Comparison of ENCODE assay signal across 13 mouse cellular contexts in genomic region chr6:94253943-94254342, GRCm38 (mm10). TPM values are rescaled to one million over a fixed set of nuclear protein-coding genes. Genes with fewer than 3 reads are reported as not detected.
DNase-seq lines count a peak whose midpoint lies in the region; ATAC-seq and TF ChIP-seq lines count a peak whose summit lies in the region.
"Had no signal": no experiment of that assay in that cellular context is flagged by ENCODE, and none has a peak within 500 bp of the region (broad histone marks: within the 10 kb centered on the region; RNA-seq: fewer than 3 reads in every experiment).

No protein-coding gene starts in this region.

- no peak for DNase-seq in hindbrain, embryonic 10.5 days (ENCODE audit: low spot score)
- no peak for DNase-seq in hindbrain, embryonic 14.5 days (ENCODE audit: low spot score)
- DNase-seq in ES-CJ7 (ENCODE audit: low read depth, low spot score), result peak; percentile 22
- DNase-seq in liver, embryonic 14.5 days (ENCODE audit: low read depth in 3 of 3, low spot score in 3 of 3), result no peak
- DNase-seq in embryo, embryonic 11 days, result no peak
- no peak for DNase-seq in kidney, postnatal 25 days
- DNase-seq in left cerebral cortex, adult 2 months (ENCODE audit: extremely low spot score in 1 of 2, low spot score in 2 of 2), result no peak
- DNase-seq: kidney, adult 9 months; left cerebral cortex, postnatal 4 days; thymus, adult 18-20 months had no signal

- WGBS in hindbrain, embryonic 10.5 days, result 80% methylated on average over 8 of the region's 8 CpGs
- WGBS in hindbrain, embryonic 14.5 days, result 75% methylated on average over 8 of the region's 8 CpGs
- WGBS in embryonic facial prominence, embryonic 12.5 days, result 67% methylated on average over 8 of the region's 8 CpGs
- WGBS in liver, embryonic 14.5 days (ENCODE audit: insufficient replicate concordance), result 12% methylated on average over 8 of the region's 8 CpGs

- H3K27me3 ChIP-seq in hindbrain, embryonic 10.5 days (ENCODE audit: insufficient read depth, poor library complexity, severe bottlenecking), result no peaks in the 10 kb centered on the region
- H3K27me3 ChIP-seq in hindbrain, embryonic 14.5 days (ENCODE audit: control insufficient read depth, insufficient read depth, low read length), result no peaks in the 10 kb centered on the region
- no peaks in the 10 kb centered on the region for H3K27me3 ChIP-seq in embryonic facial prominence, embryonic 12.5 days
- no peaks in the 10 kb centered on the region for H3K27me3 ChIP-seq in liver, embryonic 14.5 days (ENCODE audit: control insufficient read depth, insufficient read depth, low read length)

- peaks cover 46% of the 10 kb centered on the region for H3K4me1 ChIP-seq in hindbrain, embryonic 10.5 days (replicated peaks)
- H3K4me1 ChIP-seq in hindbrain, embryonic 14.5 days (replicated peaks; ENCODE audit: control insufficient read depth, insufficient read depth, low read length), result no peaks in the 10 kb centered on the region; the same call in 1 of the 2 replicates
- H3K4me1 ChIP-seq in embryonic facial prominence, embryonic 12.5 days, result peaks cover 33% of the 10 kb centered on the region
- H3K4me1 ChIP-seq in liver, embryonic 14.5 days (replicated peaks; ENCODE audit: control insufficient read depth in 2 of 2, insufficient read depth in 2 of 2, low read length in 1 of 2), result peaks cover 0 to 21% of the 10 kb centered on the region in 2 experiments; a peak in 2 of 4 replicates

- H3K9me3 ChIP-seq in hindbrain, embryonic 10.5 days, result no peaks in the 10 kb centered on the region
- no peaks in the 10 kb centered on the region for H3K9me3 ChIP-seq in hindbrain, embryonic 14.5 days (ENCODE audit: control insufficient read depth, low read length)
- H3K9me3 ChIP-seq in embryonic facial prominence, embryonic 12.5 days, result no peaks in the 10 kb centered on the region
- H3K9me3 ChIP-seq in liver, embryonic 14.5 days (ENCODE audit: control insufficient read depth, low read length), result no peaks in the 10 kb centered on the region

- peak overlapping the region; percentile 43; the same call in 1 of the 2 replicates for H3K27ac ChIP-seq in hindbrain, embryonic 10.5 days
- no peak overlapping the region for H3K27ac ChIP-seq in hindbrain, embryonic 14.5 days
- H3K27ac ChIP-seq in embryonic facial prominence, embryonic 12.5 days, result no peak overlapping the region
- H3K27ac ChIP-seq in liver, embryonic 14.5 days, result no peak overlapping the region
- H3K27ac ChIP-seq in left cerebral cortex, adult 2 months, result no peak overlapping the region

- no peaks in the 10 kb centered on the region for H3K36me3 ChIP-seq in hindbrain, embryonic 10.5 days
- no peaks in the 10 kb centered on the region for H3K36me3 ChIP-seq in hindbrain, embryonic 14.5 days (replicated peaks; ENCODE audit: control insufficient read depth, insufficient read depth)
- H3K36me3 ChIP-seq in embryonic facial prominence, embryonic 12.5 days, result no peaks in the 10 kb centered on the region
- no peaks in the 10 kb centered on the region for H3K36me3 ChIP-seq in liver, embryonic 14.5 days (replicated peaks; ENCODE audit: control insufficient read depth, insufficient read depth, low read depth)

- no peak overlapping the region for H3K9ac ChIP-seq in hindbrain, embryonic 14.5 days
- H3K9ac ChIP-seq in embryonic facial prominence, embryonic 12.5 days, result no peak overlapping the region
- no peak overlapping the region for H3K9ac ChIP-seq in liver, embryonic 14.5 days (replicated peaks)

- intact Hi-C loops in left cerebral cortex, adult 2 months (cut with DNase I), result no loop called here

- TF ChIP-seq EP300 in liver, embryonic 14.5 days (IDR thresholded peaks at IDR 0.05; ENCODE audit: low read depth), result no peak

- ATAC-seq in hindbrain, embryonic 14.5 days (ENCODE audit: low FRiP score), result no peak
- ATAC-seq in embryonic facial prominence, embryonic 12.5 days (ENCODE audit: insufficient number of reproducible peaks, insufficient read depth, low FRiP score, low TSS enrichment), result peak; percentile 75; the same call in 1 of the 2 replicates
- ATAC-seq in liver, embryonic 14.5 days (ENCODE audit: insufficient read depth), result peak; percentile 18; the same call in 1 of the 2 replicates
- ATAC-seq: activated CD4-positive, CD25-positive, alpha-beta regulatory T cell, adult 4 months had no signal

- H3K4me3 ChIP-seq in hindbrain, embryonic 10.5 days, result no peak overlapping the region
- no peak overlapping the region for H3K4me3 ChIP-seq in hindbrain, embryonic 14.5 days (replicated peaks; ENCODE audit: low read length)
- no peak overlapping the region for H3K4me3 ChIP-seq in embryonic facial prominence, embryonic 12.5 days
- no peak overlapping the region for H3K4me3 ChIP-seq in liver, embryonic 14.5 days (ENCODE audit: insufficient read depth in 1 of 2, low read depth in 2 of 2, low read length in 2 of 2)
- no peak overlapping the region for H3K4me3 ChIP-seq in left cerebral cortex, adult 2 months
- H3K4me3 ChIP-seq: myocyte had no signal

- no peak overlapping the region for H3K4me2 ChIP-seq in hindbrain, embryonic 14.5 days (replicated peaks)
- H3K4me2 ChIP-seq in embryonic facial prominence, embryonic 12.5 days (replicated peaks), result no peak overlapping the region
- H3K4me2 ChIP-seq in liver, embryonic 14.5 days (ENCODE audit: low read depth), result no peak overlapping the region

- no peak for TF ChIP-seq CTCF in liver, embryonic 14.5 days (IDR thresholded peaks at IDR 0.05; ENCODE audit: low read depth)
- no peak for TF ChIP-seq CTCF in left cerebral cortex, adult 2 months (IDR thresholded peaks at IDR 0.05)

RNA-seq across cellular contexts. Expression of gene Magi1, which starts 29.8 kb away (rescaled TPM):
- polyA plus RNA-seq in hindbrain, embryonic 10.5 days (2016; fragmentation: Nextera tagmentation; extraction: Ambion mirVana), result 19.3 and 25.0 TPM in 2 replicates
- 25.3 and 27.6 TPM in 2 replicates for polyA plus RNA-seq in hindbrain, embryonic 14.5 days (2014; fragmentation: Nextera tagmentation; extraction: Ambion mirVana)
- polyA plus RNA-seq in embryonic facial prominence, embryonic 12.5 days (2016; fragmentation: Nextera tagmentation; extraction: Ambion mirVana), result 19.7 and 19.9 TPM in 2 replicates
- polyA plus RNA-seq in liver, embryonic 14.5 days (2012; rRNA removed), result 0.96 and 1.3 TPM in 2 replicates
- polyA plus RNA-seq in liver, embryonic 14.5 days (2014; fragmentation: Nextera tagmentation; extraction: Ambion mirVana), result 0.78 and 1.1 TPM in 2 replicates
- 10 to 100 TPM; 87.5 to 94.2 TPM for total RNA-seq in left cerebral cortex, adult 2 months (2021)
